Mouse (Mus musculus) urinary bladder, adult 2 months (tissue): ENCODE data around the gene Agap1. TPM values are rescaled to one million over a fixed set of nuclear protein-coding genes. Genes with fewer than 3 reads are reported as not detected.

Experiments used
- DNase-seq: peaks from one replicate; pipeline ENCODE4 v3.0.0; 2022; ENCODE audit warnings: low spot score
- polyA plus RNA-seq: library from polyadenylated mRNA; depleted of rRNA; stranded (reverse); fragments of >200 nt; gene quantifications from 2 replicates; pipeline ENCODE4 v1.2.3, GENCODE M21; 2012

The Agap1 gene
- polyA plus RNA-seq, 1 experiment = 11.3 TPM

DNA sequence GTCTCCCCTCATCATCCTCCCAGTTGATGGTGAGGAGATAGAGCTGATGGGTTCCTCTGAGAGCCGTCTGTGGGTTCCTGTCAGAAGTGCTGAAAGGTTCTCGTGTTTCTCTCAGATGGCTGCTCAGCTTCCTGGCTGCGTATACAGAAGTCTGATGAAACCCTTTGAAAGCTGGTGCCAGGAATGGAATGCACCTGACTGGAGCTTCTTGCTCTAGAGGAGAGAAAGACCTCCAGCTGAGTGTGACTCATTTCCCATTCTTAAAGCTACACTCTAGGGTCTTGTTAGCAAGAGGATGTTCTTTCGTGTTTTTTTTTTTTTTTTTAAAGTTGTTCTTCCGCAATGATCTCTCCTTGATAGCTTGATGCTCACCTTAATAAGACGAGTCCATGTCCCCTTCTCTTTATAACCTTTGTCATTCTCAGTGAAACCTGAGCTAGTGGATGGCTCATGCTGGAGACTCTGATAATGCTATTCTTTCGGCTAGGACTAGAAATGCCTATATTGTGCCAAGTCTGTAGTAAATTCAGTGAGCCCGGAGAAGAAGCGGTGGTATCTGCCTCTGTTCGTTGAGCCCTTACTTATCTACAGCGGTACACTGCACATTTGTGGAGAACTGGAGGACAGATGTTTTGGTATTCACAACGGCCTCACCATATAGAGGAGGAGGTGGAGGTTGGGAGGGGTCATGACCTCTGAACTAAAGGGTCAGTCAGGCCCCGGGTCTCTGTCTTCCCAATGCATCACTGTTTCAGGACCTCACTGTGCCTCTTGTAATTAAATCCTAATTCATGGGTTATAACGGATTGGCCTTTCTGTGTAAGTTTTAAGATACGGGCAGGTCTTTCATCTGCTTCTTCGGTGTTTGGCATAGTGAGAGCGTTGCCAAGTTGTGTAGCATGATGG lies 2.8 kb downstream of the Agap1 start:
- no peak for DNase-seq

DNA sequence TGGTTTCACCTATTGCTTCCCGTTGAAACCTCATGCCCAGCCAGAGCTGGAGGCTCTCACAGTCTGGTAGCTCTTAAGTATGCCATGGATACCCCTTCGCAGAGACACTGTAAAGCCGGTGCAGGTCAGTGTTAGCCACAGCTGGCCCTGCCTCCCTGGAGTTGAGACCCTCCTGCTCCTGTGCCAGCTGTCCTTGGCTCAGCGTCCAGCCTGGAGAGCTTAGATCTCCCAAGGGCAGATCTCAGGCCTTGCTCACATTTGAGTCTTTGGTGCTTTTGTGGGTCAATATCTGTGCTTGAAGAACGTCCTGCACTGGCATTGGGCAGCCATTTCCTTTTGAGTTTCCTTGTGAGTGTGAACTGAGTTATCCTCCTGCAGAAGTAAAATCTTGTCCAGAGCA lies 7.3 kb downstream of the Agap1 start:
- DNase-seq = no peak

DNA sequence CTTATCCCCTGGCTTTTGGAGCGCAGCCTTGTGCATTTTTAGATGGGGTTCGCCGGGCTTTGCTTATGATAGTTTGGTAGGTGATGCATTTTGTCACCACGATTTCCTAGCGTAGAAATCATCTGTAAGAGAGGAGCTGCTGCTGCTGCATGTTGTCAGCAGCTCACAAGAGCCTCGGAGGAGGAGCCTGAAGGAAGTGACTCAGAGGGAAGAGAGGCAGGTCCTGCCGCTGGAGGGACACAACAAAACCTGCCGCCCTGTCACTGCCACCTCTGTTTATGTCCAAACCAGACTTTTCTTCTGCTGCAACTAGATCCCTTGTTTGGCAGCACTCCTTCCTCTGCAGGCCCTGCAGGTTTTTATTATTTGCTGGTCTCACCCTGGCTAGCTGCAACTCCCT lies 8.5 kb downstream of the Agap1 start:
- DNase-seq = no peak

DNA sequence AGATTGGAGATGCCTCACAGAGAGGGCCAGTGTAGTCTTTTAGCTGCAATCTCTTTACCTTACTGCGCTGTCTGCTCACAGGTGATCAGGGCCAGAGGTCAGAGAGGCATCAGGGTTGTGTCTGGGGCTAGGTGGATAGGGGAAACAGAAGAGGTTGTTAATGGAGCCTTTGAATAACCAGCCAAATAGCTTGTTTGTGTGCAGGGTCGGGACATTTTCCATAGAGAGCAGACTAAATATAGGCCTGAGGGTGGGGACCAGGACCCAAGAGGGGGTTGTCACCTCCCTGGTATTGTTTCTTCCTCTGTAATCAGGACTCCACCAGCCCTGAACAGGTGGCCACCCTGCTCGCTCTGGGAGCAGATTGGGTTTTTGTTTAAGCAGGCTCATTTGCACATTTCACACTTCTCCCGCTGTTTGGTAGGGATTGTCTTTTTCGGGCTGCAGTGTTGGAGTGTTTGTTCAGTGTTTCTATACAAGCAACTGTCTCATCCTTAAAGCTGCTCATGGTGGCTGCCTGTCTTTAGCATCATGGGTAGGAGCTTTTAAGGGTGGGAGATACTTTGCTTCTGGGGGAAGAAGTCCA lies 10.9 kb downstream of the Agap1 start:
- DNase-seq = no peak

DNA sequence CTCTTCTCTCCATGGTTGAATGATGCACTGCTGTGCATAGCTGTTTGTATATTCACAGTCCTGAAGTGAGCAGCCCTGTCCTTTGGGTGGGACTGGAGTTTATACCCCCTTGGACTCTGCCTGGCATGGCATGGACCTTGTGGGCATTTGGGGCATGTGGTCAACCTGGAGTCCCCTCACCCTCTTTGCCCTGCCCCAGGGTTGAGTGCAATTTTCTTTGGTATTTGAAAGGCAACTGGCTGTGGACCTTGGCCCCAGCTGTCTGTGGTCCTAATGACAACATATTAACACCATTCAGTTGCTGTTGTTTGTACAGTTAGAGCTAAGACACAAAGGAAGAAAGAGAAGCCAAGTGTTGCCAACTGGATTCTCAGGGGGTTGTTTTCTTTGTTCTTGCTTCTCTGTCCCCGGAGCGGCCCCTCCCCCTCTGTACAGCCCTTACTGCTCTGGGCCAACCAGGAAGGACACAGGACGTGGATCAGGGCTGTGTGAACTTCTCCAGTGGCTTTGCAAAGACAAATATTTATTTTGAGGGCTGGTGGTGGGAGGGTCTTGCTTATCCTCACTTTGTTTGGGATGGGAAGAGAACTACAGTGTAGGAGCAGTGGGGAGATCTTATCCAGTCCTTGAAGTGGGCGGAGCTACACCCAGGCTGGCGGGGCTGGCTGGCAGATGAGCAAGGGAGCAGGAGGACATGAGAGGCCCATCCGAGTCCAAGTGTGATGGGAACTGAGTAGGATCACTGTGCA lies 12.9 kb downstream of the Agap1 start:
- DNase-seq = no peak

DNA sequence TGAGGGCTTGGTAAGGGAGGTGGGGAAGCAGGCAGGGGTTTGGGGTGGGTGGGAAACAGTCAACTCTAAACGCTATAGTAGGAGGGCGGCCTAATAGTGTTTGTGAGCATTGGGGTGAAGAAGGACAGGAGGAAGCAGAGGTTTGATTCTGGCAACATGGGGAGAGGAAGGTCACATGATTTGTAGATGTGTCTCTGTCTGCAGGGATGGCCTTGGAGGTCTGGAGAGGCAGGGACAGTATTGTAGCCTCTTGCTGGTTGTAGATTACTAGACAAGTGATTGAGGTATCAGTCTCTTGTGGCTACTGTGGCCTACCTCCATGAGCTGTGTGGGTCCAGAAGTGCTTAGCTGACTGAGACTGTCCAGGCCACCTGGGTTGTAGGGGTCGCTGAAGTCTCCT lies 13.5 kb downstream of the Agap1 start:
- no peak for DNase-seq

DNA sequence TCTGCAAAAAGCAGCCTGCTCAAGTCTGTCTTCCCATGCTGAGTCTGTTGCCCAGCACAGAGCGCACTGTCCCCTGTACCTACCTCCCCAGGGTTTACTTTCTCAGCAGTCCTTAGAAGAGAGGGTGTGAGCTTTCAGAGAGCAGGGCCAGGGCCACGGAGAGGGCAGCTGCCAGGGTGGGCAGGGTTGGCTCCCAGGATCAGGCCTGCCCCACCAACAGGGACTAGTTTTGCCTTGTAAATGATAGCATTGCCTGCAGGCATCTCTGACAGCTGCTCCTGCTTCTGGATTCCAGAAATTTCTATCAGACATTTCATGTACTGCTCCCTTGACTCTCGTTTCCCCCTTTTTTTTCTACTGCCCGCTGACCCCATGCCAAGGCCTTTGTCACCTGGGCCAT lies 16.8 kb downstream of the Agap1 start:
- DNase-seq = no peak

DNA sequence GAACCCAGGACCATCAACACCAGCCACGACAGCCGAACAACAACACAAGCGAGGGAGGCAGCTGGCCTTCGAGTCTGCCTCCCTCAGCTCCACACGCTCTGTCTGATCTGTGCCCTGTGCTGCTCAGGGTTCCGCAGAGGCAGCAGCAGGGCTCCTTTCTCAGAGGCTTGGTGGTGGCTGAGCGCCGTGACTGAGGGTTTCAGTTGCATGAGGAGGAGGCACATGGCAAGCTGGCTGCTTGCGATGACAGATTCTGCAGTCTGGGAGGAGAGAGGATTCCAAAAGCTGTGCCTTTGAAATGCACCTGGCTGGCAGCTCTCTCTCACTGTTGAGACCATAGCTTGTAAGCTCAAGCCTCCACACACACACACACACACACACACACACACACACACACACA lies 17.3 kb downstream of the Agap1 start:
- DNase-seq = no peak

DNA sequence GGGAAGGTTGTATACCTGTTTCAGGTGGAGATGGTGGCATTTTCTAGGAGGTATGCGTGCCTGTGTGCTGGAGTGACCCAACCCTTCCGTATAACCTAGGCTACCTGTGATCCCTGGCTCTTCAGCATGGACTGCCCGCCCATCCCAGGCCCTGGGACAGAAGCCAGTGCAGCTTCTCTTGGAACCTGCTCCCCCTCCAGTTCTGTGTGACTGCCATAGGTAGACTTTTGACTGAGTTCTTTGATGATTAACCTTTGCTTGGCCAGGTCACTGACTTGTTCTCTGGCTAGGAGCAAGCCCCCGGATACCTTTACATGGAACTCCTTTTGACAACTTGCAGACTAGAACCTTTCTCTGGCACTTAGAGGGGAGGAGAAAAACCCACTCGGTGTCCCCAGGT lies 19.3 kb downstream of the Agap1 start:
- DNase-seq = no peak

DNA sequence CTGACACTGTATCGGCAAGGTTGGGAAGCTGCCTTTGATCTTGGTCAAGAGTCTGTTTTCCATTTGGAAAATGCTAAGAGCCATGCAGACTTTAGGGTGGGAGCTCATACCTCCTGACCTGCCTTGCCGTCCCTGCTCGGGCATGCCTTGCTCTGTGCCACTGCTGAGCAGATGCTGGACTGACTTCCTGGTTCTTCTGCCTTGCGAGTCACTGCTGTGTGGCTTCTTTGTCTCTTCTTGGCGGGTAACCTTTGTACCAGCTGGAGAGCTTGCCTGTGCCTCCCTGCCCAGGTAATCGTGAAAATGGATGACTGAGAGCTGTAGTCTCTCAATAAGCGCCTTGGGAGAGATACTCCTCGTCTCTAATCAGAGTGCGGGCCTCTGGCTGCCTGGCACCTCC lies 20.2 kb downstream of the Agap1 start:
- DNase-seq = no peak

DNA sequence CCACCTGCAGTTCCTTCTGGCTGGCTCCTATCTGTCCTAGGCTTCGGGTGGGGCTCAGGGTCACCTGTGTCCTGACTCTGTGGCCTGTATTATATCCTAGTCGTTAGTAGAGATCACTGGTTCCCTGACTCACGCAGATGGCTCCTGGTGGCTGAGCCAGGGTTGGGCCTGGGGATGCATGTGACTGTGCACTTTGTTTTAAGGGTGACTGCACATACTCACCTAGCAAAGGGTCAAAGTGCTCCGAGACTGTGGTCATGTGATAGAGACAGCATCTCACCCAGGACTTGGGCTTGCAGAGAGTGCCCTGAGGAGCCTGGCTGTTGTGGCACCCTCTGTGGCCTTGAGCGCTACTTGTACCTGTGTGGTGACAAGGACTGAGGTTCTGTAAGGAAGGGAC lies 22.4 kb downstream of the Agap1 start:
- no peak for DNase-seq

DNA sequence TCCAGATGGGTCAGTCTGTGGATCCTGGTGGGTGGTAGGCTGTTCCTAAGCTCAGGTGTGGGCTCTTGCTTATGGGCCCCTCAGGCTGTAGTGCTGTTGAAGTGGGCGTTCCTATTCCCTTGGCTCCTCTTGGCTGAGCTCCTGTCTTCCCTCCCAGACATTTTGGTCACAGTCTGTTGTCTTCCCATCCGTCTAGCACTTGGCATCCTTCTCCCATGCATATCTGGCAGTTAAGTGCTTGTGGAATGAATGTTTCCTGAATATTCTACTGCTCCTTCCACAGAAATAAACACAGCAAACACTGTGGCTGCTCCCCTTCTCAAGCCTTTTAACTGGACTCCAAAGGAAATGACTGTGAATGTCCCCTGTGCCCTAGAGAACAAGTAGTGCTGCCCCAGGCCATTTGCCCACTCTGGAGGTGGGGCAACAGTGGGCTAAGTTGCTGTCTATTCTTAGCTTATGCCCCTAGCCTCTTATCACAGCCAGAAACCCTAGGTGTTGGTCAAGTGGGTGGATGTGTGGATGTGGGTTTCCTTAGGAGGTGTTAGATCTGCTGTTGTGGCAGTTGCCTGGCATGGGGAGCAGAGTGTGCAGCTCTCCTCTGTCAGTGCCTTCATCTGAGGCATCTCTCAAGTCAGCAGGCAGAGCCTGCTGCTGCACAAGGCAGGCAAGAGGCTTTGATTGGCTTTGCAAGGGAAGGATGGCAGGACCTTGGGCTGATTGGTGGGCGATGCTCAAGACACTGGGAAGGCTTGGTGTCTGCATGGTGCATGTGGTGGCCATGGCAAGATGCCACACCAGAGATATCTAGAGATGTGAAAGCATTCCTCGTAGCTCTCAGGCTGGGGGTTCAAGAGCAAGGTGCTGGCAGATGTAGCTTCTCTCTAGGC lies 24.2 kb downstream of the Agap1 start:
- no peak for DNase-seq

DNA sequence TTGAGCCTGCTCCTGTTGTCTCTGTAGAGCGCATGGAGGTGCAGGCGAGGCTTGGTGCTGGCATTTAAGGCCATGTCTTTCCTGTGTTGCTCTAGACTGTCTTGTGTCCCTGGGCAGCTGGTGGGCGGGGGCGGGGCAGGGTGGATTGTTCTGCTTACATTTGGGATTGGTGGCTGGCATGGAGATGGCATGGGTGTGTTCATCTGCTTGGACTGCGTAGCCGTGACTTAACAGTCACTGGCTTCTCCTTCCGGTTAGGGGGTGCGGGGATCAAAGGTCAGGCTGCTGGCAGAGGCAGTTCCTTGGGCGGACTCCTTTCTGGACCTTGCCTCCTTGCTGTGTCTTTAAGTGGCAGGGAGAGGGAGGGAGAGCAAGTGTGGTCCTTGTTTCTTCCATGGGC lies 26.5 kb downstream of the Agap1 start:
- no peak for DNase-seq

DNA sequence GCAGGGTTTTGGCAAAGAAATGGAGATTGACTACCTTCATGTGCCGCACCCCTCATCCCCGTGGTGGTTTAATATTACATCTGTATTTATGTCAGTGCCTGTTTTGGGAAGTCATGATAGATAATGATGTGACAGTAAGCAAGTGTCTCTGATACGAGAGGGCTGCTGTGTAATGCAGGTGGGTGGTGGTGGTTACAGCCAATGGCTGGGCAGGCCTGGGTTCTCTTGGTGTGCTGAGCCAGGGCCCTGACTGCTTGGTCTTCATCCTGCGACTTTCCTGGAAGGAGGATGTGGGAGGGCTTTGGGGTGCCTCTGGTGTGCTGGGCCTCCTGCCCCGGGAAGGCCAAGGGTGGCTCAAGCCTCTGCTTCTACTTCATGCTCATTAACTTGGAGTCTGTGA lies 28.2 kb downstream of the Agap1 start:
- no peak for DNase-seq

DNA sequence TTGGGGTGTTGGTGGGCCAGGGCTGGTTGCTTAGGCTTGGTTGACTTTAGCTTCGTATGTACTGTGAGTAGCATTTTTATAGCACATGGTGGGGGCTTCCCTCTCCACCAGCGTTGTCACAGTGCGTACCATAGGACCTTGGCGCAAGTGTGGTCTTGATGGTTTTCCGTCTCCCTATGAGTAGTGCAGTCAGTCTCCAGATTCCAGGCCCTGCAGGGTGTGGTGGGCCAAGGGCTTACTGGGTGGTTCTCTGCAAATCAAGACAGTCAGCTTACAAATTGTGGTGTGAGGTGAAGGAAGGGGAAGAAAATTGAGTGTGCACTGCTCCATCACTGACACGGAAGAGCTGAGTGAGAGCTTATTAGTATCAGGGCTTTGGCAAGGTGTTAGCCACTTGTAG lies 32.3 kb downstream of the Agap1 start:
- no peak for DNase-seq

DNA sequence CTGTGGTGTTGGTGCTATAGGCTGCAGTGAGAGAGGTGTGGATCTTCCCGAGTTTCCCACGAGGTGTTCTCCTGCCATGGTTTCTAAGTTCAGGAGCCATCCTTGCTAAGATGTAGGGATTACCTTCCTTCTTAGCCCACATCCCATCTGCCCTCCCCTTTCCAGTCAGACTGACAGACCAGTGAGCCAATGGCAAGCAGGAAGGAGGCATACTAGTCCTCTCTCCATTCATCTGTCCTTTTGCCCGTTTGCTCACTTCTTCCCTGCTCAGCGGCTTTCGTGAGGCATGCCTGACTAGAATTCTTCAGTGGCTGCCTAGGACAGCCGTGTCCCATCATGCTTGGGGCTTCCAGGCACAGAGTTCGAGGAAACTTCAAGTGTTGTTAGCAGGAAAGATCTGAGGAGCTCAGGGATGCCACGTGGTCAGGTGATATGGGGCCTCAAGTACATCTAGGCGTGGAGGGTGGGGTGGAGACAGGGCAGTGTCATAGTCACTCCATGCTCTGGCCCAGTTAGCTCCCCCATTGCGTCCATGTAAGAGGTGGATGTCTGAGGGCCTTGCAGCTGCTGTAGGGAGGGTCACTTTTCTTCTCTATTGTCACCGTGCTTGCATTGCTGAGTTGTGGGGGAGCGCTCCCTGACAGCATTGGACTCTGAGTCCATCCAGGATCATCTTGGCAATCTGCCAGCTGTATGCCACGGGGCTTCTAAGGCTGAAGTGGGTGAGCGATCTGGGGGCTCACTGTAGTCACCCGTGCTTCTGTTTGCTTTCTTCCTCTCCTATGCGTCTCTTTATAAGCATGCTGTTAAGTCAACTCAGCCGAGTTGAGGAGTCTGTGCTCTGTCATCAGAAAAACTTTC lies 34.7 kb downstream of the Agap1 start:
- DNase-seq = no peak

DNA sequence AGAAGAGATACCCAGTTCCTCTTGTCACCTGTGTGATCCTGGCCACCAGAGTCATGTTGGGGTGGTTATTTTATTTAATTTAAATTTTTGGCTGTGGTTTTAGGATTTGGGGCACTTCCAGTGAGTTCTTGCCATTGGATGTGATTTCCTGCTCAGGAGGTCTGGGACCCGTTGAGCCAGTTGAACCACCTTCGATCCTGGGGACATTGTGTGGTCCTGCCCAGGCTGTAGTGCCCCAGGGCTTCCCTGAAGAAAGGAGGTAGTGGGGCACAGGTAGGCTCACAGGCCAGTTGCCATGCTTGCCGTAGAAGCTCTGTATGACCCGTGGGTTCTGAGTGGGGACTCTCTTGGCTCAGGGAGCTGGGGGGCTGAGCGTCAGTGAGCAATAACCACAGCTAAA lies 38.6 kb downstream of the Agap1 start:
- DNase-seq = no peak

DNA sequence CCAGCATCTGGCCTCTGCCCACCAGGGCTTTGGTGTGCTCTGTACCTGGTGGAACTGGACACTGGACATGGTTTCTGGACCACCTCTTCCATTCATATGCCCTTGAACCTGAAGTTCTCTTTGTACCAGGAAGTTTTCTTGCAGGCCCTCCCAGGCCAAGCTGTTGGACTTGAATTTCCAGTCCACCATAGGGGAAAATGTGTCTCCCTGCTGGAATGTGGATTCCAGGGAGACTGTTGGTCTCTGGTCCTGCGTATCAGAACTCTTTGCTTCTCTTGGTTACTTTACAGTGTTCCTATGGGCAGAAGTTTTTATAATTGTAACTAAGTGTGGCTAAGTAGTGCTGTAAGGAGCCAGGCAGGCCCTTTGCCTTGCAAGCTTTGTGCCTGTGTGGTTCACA lies 40.2 kb downstream of the Agap1 start:
- DNase-seq = no peak

DNA sequence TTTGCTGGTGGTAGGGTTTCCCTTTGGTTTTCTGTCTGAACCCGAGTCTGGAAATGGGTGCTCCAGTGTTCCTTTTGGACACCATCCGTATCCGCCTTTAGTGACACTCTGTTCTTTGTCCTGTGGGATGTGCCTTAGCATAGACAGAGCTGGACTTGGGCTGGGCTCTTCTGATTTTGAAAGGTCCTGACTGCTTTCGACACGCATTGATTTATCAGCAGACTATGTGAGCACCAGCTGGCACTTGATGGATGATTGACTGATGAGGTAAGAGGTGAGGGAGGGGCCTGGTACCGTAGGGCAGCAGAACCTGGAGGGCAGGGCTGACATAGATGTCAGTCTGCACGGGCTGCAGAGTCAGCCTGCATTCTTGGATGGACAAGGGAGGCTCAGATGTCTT lies 41.6 kb downstream of the Agap1 start:
- no peak for DNase-seq

DNA sequence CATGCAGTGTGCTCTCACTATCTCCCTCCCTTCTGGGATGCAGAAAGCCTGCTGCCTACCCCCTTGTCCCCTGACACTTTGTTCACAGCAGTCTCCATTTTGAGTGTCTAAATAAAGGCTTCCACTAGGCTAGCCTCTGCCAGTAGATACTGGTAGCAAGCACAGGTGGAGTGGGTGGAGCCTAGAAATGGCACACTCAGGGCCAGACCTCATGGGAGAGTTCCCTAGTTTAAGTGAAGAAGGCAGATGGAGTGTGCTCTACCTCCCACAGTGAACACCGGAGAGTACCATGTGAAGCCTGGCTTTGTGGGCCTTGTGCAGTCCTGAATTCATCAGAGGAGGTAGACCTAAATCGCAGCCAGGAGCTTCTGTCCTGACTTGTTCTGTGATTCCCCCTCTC lies 46.3 kb downstream of the Agap1 start:
- DNase-seq = no peak

DNA sequence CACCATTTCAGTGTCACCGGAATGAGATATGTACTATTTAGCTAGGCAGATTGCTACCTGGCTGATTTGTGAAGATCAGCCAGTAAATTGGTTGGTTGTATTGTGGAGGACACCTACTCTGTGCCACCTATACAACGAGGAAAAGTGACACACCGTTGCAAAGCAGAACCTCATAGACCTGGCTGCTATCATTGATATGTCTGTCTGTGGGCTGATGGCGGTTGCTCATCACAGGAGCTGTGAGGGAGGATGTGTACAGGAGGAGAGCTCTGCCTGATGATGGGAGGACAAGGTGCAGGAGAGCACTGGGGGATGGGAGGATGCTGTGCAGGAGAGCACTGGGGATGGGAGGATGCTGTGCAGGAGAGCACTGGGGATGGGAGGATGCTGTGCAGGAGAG lies 46.7 kb downstream of the Agap1 start:
- DNase-seq = no peak
